Mouse (Mus musculus) macrophage (primary cell): ENCODE data around the gene Ndufa8. TPM values are rescaled to one million over a fixed set of nuclear protein-coding genes. Genes with fewer than 3 reads are reported as not detected.

Experiments
- polyA plus RNA-seq: library from polyadenylated mRNA; stranded (reverse); fragments of 250-400 nt; gene quantifications from 3 replicates; pipeline ENCODE4 v1.2.4, GENCODE M21; 2018; ENCODE audit warnings: inconsistent platforms

Gene Ndufa8
- polyA plus RNA-seq, 1 experiment from 2014 or later = 84.4 TPM

Other genes with a start within 250 kb of the Ndufa8 start
- 0.12 to 0.32 TPM (median 0.19 TPM) in 3 replicates for gene Ttll11, start 69.5 kb downstream of the Ndufa8 start, polyA plus RNA-seq
- not detected in 3 replicates for gene Morn5, start 52 bp upstream of the Ndufa8 start, polyA plus RNA-seq
- gene Lhx6, start 56.0 kb upstream of the Ndufa8 start, polyA plus RNA-seq = not detected in 3 replicates
- gene Mrrf, start 87.0 kb upstream of the Ndufa8 start, polyA plus RNA-seq = 7.1 to 14.0 TPM (median 9.3 TPM) in 3 replicates
- gene Rbm18, start 87.4 kb upstream of the Ndufa8 start, polyA plus RNA-seq = 18.1 to 21.6 TPM (median 19.1 TPM) in 3 replicates
- 10.2 to 38.1 TPM (median 20.3 TPM) in 3 replicates for gene Ptgs1, start 181.0 kb upstream of the Ndufa8 start, polyA plus RNA-seq